Mouse (Mus musculus): ENCODE measurements at regions not wholly inside any gene's neighbourhood (a gene's known extent, or its start where the extent isn't known, plus 50 kb on each side); places are given as distances from the start of the nearest gene placed in this dataset.

DNA sequence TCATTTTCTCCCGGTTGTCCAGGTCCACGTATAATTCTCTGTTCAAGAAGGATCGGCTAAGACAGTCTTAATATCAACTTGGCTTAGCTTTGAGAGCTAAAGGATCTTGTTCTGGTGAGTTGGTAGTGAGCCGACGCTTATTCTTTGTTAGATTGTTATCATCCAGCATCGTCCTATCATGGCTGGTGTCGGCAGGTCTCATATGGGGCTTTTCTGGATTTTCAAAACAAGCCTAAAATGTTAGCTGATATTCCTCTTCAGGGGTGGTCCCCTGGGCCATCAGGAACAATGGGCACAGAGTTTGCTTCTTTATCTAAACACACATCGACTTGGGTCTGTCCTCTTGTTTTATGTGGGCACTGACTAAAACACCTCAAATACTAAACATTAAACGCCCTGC lies 124.6 kb upstream of the Zfhx3 start:
- TF ChIP-seq EP300 (optimal IDR thresholded peaks at IDR 0.05) (no peak), CTCF (IDR thresholded peaks at IDR 0.05; ENCODE audit: low read depth) (no peak)
